Mouse (Mus musculus) ovary, postnatal 10 days (tissue): ENCODE measurements around the gene Fbxw5.
"Not testable (repeated sequence)": the region's sequence is repeated elsewhere in the genome, so short reads cannot be mapped to it uniquely, and the experiment has no call there.

Experiments used
- DNase-seq: peaks from one replicate; pipeline ENCODE4 v3.0.0; 2022; ENCODE audit warnings: low spot score

Gene Fbxw5

DNA sequence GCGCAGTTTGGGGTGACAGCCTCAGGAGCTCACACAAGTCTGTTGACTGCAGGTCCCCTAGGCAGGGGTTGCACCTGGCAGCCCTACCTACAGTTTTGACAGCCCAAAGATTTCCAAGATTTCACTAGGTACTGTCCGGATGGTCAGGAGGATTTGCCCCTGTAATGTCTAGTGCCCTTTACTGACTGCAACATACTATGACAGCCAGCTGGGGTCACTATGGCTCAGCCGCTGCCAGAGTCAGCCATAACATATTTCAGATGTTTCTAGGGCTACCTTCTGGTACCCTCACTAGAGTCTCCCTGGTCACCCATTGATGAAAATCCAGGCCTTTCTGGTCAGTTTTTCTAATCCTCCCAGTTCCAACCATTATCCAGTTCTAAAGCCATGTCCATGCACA lies 9.4 kb downstream of the Fbxw5 start:
- no peak for DNase-seq

DNA sequence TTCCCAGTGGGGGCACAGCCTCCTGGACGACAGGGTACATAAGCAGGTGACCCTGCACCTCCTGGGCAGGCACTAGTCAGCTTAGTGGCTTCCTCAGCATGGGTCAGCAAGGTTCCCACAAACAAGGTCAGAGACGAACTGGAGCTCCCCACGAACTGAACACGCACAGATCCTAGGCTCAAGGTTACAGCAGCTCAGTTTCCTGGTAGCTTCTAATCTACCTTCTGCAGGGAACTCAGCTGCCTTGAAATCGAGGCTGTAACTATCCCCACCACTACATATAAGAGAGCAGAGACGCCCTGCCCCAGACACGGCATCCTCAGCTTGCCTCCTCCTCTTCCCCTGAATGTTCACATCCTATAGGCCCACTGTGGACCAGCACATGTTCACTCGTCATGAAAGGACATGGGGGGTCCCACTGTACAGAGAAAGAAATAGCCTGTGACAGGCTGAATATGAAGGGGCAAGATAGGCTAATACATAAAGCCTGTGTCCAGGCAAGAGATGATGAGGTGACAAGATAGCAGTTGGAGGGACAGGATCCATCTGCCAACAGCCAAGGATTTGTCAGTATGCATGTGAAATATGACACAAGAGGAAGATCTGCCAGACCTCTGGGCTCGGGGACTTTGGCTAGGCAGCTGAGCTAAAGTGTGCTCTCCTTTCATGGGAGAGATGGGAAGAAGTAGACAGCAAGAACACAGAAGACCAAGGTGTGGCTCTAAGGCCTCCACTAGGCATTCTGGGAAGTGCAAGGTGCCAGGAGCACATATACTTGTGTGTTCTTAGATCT lies 26.2 kb downstream of the Fbxw5 start:
- no peak for DNase-seq

DNA sequence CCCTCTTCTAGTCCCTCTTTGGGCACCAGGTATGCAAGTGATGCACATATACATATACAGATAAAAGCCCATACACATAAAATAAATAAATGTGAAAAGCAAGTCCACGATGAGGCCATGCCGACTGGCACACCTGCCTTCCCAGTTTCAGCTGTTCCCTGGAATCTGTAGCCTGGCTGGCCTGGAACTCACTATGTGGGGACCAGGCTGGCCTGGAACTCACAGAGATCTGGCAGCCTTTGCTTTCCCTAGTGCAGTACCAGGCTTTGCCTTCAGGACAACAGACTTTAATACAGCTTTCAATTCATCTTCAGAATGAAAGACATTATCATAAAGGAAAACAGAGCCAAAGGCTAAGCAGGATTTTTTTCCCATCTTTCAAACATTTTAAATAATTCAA lies 33.2 kb downstream of the Fbxw5 start:
- no peak for DNase-seq

DNA sequence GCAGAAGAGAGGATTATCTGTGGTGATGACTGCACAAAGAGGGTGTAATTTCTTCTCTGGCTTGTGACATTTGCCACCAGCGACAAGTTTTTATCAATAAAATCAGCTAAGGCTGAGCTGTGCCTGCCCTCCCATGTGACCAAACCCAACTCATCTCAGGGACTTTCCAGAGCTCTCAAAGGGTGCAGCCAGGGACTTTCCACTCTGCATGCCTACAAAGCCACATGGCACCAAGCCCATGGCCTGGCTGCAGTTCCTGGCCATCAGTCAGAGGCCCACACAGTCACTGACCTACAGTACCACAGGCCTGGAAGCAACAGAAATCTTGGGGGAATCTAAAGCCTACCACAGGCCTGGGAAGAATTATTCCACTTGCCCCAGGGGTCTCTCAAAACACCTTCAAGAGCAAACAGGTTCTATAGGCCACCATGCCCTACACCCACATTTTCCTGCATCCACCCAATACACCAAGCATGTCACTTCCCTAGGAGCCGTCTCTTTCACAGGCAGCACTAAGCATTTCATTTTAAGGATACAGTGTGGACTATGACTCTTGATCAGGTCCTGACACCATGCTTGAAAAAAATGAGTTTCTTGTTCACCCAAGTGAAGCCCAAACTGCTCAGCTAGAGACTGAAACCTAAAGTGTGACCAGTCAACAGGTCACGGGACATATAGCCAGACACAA lies 33.8 kb downstream of the Fbxw5 start:
- no peak for DNase-seq

DNA sequence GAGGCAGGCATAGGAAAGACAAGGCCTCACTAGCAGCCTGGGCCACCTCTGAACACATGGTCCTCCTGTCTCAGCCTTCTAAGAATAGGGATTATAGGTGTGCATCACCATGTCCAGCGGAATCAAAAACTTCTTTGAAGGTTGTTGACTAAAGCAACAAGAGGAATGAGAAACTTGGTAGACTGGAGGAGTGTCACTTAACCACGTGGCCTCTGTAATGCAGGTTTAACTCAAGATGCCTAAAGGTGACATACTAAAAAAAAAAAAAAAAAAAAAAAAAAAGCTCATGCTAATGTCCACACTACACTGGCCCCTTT lies 34.3 kb downstream of the Fbxw5 start:
- no peak for DNase-seq

DNA sequence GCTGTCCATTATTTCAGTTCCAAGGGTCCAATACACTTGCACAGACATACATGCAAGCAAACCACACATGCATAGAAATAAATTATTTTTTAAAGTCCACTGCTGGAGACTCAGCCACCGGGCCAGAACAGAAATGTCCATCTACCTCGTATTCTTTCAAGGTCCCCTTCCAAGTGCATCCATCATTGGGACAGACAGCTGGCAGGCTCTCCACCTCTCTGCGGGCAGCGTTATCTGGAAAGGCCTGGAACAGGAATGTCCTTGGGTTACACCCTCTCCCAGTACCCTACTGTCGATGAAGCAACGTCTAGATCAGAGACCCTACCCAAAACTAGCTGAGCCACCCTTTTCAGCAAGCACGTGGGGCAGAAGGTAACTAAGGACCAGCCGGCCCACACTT lies 36.0 kb downstream of the Fbxw5 start:
- DNase-seq, result no peak

DNA sequence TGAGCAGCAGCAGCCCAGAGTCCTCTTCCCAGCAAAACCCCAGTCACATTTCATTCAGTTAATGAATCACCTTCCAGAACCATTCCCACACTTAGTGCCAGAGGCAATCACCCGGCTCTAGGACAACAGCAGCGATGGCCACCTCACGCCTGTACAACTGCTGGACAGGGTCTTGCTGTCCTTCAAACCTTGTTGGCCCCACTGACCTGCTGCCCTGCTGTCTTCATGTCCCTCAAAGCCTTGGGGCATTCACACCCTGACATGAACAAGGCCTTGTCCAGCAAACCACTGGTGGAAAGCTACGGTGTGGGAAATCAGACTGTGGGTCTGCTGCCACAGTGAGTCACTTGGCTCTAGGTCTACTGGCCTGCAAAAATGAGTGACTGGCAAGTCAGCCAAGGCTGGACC lies 40.0 kb downstream of the Fbxw5 start:
- DNase-seq, result no peak

DNA sequence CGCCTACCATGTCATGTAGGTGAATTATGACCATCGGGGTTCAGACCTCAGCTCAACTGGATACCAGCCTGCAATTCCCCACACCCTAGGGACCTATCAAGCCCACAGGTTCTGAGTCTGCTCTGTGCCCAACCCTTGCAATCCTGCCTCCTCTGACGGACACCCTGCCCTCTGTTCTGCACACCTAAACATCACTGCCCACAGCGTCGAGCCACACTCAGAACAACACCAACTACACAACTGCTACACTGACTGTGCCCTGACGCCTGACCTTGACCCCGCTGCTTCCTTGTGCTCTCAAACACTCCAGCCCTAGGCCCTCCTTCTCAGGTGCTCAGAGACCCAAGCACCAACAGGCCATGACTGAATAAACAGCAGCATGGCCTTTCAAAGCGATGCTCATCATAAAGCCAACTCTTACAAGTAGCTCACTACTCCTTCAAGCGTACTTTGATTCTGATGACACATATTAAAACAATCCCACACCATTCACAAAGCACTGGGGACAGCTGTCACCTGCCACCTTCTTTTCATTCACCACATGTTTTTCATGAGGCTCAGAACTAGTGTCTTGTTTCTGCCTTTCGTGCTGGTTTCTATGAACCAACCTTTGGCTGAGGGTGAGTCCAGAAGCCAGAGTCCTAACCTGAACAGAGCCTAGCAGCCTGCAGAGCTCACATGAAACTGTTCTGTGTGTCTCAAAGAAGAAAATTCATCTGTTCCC lies 41.3 kb downstream of the Fbxw5 start:
- DNase-seq, result no peak

DNA sequence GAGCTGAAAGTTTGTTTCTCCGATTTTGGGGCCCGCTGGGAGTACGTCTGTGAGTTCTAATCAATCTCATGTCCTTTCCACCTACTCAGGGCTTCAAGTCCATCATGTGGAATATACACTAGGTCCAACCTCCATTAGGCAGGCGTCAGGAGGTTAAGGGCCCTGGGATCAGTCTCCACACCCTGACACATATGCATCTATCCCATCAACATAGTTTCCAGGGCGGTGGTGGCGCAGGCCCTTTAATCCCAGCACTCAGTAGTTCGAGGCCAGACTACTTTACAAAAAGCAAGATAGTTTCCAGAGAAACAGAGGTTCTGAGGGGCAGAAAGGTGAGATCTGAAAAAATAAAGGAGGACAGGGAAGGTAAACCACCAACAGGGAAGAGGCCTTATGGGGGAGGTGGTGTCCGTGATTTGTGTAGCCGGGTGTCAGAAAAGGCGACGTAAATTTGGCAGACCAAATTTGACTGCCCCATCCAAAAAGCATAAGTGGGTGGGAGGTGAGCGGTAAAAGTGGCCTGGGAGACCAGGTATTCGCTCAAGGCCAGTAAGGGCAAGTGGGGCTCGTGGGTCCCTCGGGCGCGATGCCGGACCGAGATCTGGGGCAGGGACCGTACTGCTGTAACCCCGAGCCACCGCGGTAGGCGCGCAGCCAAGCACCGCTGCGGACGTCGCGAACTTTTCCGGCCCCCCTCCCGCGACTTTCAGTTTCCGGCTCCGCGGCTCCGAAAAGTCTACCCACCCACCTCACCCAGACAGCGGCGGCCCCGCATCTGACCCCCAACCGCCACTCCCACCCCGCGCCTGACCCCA lies 45.7 kb downstream of the Fbxw5 start:
- DNase-seq, result no peak

DNA sequence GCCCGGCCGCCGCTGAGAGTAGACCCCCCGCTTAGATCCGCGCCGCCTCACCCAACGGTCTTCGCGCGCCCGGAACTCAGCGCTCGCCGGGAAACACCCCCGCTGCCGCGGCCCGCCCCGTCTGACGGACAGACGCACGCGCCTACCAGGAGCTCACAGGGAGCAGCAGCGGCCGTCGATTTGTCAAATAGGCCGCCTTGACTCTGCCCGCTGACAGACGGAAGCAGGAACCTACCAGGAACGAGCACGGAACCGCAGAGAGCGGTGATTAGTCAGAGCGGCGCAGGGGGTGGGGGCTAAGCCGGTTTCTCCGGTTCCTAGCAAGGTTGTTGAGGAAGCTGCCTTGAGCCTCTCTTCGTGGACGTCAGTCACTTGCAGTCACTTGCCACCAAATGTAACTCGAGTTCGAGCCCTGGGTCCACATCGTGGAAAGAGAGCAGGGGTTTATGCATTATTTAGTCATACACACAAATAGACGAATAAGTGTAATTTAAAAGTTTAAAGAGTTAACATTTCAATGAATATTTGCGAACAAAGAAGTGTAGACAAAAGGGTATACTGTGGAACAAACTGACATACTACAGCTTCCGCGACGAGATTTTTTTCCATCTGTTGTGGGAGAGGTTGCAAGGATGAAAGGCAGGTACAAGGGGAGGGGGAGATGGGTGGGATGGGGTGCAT lies 46.4 kb downstream of the Fbxw5 start, which contains the start of gene Traf2:
TSS of gene Traf2 (minus strand) at position 130 of the 681 bp plus-strand sequence.
- DNase-seq, result peak; percentile 94

DNA sequence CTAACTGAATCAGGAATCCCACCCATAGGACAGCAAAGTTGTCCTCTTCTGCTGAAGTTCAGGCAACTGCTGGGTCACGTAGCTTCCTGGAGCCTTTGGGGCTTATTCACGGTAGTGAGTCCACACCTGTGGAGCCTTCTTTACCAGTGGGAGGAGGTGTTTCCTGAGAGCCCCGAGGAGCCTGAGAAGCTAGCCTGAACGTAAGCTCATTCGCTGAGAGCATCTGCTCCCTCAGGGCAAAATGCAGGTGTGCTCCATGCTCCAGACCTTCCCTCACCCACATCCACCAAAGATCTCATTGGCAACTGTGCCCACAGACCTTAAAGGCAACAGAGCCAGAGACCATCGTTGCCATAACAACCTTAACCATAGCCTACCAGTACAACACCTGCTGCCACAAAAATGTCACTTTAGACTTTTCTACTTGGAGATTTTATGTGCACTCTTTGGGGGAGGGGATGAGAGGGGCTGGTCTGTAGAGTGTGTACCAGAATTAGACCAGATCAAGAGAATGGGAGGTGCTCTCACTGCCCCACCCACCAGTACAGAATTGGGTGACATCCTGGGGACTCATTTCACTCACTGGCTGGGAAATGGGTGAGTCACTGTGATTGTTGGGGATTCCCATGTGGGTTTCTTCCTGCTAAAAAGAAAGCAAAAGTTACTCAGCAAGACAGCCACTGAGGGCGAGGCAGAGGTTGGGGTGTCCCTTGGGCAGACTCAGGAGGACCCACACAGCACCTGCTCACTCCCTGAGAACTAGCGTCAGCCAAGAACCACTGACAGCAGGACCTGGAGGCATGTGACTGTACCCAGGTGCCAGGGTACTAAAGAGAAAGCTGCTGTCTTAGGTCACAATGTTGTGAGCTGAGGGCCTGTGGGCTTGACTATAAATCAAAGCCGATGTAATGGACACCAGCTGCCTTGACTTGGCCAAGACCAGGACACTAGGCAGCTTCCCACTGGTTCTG lies 48.8 kb downstream of the Fbxw5 start:
- DNase-seq, result no peak

DNA sequence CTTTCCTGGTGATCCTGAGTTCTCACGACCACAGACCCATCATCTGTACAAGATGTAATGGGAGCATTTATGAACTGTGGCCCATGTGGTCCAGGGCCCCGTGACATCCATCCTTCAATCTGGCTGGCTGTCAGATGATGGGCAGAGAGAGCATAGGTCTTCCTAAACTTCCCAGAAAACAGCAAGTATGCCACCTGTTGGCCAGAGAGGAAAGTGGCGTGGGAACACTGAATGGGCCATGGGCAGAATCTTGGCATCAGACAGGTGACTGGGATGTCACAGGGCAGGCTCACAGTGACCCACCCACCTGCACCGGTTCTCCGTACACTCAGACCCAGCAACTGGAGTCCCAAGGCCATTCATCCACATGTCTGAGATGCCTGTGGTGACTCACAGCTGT lies 50.6 kb downstream of the Fbxw5 start:
- DNase-seq, result no peak

DNA sequence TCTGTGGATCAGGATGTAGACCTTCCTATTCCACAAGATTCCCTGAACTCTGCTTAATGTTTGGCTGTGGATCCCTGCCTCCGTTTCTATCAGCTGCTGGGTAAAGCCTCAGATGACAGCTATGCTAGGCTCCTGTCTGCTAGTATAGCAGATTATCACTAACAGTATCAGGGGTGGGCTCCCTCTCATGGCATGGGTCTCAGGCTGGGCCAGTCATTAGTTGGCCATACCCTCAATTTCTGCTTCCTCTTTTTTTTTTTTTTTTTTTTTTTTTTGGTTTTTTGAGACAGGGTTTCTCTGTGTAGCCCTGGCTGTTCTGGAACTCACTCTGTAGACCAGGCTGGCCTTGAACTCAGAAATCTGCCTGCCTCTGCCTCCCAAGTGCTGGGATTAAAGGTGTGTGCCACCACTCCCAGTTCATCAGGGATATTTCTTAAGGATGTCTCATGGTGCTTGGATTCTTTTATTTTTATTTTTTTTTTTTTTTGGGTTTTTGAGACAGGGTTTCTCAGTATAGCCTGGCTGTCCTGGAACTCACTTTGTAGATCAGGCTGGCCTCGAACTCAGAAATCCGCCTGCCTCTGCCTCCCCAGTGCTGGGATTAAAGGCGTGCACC lies 52.7 kb downstream of the Fbxw5 start:
- DNase-seq, result not testable (repeated sequence)
